Mouse (Mus musculus) naive thymus-derived CD4-positive, alpha-beta T cell, adult 2 months (primary cell): ENCODE results near the gene Sf3b4.
A peak's percentile ranks its signal among the peaks of the same experiment; 100 is the strongest.

Experiments
- DNase-seq: peaks from one replicate; pipeline ENCODE4 v3.0.0-alpha.2; 2011; ENCODE audit warnings: low read depth

Gene Sf3b4

DNA sequence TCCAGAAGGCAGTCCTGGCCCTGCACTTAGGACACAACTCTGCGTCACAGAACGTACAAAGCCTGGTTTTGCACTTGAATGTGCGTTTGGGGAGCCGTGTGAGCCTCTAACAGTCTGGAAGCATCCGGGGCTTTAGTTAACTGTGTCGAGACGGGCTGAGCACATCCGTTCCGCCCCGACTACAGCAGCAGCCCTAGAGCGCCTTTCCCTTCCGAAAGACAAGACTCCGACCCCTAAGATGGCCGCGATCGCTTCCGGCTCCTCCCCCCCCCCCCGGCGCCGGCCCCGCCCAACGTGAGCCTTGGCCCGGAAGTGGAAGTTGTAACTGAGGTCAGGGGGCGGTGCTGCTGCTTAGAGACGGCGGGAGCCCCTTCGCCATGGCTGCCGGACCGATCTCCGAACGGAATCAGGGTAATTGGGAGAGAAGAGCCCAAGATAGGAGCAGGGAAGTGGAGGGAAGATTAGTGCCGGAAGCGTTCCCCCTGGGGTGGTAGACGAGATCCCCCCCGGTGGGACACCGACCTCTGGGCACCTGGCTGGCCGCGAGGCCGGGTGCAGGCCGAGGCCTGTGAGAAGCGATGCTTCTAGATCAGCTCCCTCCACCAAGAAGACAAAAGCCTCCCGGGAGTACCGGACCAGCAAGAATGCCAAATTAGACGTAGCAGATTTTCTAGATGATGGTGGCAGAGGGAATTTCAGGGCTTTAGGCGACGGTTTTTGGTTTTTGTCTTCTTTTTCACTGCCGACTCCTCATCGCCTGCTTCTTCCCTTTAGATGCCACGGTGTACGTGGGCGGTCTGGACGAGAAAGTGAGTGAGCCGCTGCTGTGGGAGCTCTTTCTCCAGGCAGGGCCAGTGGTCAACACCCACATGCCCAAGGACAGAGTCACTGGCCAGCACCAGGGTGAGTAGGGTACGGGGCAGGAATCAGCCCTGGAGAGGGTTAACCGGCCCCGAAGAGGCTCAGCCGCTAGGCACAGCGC lies at the start of gene Sf3b4:
Sf3b4 (plus strand) TSS at position 136 of the 982 bp plus-strand sequence.
- DNase-seq, result peak; percentile 95

- DNase-seq, result no peak
Measured at GRCm38 (mm10) chr3:96124235-96124634, 47.9 kb upstream of the Sf3b4 start.

- no peak for DNase-seq
Measured at GRCm38 (mm10) chr3:96128128-96128527, 44.0 kb upstream of the Sf3b4 start.

GRCm38 (mm10) chr3:96132478-96132877 lies 39.7 kb upstream of the Sf3b4 start:
- DNase-seq, result no peak

DNA sequence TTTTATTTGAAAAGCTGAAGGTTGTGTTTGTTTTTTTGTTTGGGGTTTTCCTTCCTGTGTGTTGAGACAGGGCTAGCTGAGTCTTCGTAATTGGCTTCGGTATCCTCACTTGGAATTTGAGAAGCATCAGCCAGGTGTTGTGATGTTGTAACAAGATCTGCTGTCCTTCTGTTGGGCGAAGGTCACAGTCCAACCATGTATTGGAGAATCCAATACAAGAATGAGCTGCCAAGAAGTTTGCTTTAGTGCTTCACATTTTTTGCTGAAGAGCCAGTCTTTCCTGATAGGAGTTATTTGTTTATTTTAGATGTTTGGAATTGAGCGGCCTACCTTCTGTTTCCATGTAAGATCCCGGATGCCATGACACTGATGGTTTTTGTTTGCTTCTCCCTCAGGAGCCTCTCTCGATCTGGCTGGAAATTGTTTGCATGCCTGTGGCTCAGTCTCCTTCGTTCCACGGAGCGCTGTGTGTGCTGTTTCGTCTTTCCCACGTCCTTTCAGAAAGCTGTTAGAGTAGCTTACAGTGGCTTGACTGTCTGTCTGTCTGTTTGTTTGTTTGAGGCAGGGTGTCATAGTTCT lies 38.7 kb upstream of the Sf3b4 start:
- DNase-seq, result no peak

- DNase-seq, result no peak
Measured at GRCm38 (mm10) chr3:96135011-96135410, 37.1 kb upstream of the Sf3b4 start.

GRCm38 (mm10) chr3:96147950-96148349 lies 24.2 kb upstream of the Sf3b4 start:
- DNase-seq, result peak; percentile 83

- DNase-seq, result no peak
Measured at GRCm38 (mm10) chr3:96151836-96152235, 20.3 kb upstream of the Sf3b4 start.

DNA sequence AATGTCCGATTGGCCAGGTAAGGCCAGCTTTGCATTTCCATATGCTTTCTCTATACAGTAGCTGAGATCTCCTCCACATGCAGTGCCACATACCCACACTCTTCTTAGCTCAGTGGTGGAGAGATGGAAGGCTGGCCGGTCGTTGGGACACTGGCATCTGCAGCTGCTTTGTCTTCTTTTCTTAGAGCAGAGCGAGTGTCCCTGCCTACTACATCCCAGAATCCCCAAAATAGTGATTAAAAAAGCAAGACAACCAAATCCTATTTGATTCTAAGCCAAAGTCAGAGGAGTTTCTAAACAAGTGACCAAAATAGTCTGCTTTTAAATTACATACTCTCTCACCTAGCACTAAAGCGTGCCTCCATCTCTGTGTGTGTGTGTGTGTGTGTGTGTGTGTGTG lies 19.5 kb upstream of the Sf3b4 start:
- no peak for DNase-seq

- DNase-seq, result no peak
Measured at GRCm38 (mm10) chr3:96155501-96155900, 16.6 kb upstream of the Sf3b4 start.

- no peak for DNase-seq
Measured at GRCm38 (mm10) chr3:96159820-96160219, 12.3 kb upstream of the Sf3b4 start.

DNA sequence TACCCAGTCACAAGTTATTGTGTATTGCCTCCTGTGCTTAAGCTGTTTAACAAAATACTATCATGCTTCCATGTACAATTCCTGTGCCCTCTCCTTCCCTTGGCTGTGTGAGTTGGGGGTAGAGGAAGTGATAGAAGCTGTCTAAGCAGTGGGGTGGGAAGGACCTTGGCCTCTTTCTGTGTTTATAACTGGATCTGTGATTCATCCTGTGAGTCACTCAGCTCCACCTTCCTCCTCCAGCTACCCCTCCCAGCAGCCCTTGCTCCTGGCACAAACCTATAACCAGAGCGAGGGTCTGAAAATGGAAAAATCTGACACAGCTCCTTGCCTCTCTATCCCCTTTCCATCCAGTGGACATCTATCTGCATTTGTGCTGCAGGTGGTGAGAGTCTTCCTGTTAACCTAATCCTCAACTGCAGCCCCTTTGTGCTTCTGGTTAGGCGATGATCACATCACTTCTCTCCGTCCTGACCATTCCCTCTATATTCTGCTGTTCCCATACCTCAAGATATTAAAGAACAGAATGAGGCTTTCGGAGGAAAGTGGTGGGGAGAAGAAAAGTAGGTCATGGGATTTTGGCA lies 11.8 kb upstream of the Sf3b4 start:
- DNase-seq, result no peak

- peak; percentile 46 for DNase-seq
Measured at GRCm38 (mm10) chr3:96160803-96161516, 11.2 kb upstream of the Sf3b4 start.

GRCm38 (mm10) chr3:96161869-96162840 lies 10.0 kb upstream of the Sf3b4 start, which contains the start of gene Mtmr11:
Mtmr11 (plus strand) TSS chr3:96162004.
- no peak for DNase-seq

GRCm38 (mm10) chr3:96163040-96163439 lies 9.1 kb upstream of the Sf3b4 start:
- DNase-seq, result no peak

DNA sequence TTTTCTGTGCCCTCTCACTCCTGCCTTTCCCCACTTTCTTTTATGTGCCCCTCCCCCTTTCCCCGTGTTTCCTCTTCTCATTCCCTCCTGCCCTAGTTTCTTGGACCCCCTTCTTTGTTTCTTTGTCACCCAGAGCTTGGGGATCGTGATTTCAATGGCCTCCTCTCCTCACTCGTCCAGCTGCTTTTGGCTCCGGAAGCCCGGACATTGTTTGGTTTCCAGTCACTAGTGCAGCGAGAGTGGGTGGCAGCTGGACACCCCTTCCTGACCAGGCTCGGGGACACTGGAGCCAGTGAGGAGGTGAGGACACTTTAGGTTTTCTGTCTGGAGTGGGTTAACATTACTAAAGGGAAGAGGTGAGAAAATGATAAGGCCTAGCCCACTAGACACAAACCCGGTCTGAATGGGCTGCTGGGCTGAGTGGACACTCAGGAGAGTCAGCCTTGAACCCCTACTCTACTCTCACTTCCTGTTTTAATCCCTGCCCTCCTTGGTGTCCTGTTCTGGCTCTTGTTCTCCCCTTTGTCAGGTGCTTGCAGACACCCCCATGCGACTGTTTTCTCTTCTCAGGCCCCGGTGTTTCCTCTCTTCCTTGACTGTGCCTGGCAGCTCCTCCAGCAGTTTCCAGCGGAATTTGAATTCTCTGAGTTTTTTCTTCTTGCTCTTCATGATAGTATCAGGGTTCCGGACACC lies 3.5 kb upstream of the Sf3b4 start:
- no peak for DNase-seq

GRCm38 (mm10) chr3:96170276-96170675 lies 1.9 kb upstream of the Sf3b4 start:
- DNase-seq, result no peak

- DNase-seq, result peak; percentile 47
Measured at GRCm38 (mm10) chr3:96170976-96171545, 1.1 kb upstream of the Sf3b4 start.

GRCm38 (mm10) chr3:96171583-96172196 lies 442 bp upstream of the Sf3b4 start:
- no peak for DNase-seq

DNA sequence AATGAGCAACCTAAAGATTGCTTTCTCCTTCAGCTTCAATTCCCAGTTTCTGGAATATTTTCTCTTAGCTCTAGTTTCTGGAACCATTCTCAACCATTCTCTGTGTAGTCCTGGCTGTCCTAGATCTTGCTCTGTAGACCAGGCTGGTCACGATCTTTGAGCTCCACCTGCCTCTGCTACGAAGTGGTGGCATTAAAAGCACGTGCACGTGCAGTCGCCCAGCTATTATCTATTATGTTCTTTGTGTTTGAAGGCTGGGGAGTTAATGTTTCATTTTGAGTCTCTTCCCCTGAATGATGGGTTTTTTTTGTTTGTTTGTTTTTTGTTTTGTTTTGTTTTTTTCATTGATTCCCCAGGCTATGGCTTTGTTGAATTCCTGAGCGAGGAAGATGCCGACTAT lies 1.1 kb downstream of the Sf3b4 start:
- no peak for DNase-seq
